Mouse (Mus musculus): Measurements from ENCODE around the gene Pusl1. TPM values are rescaled to one million over a fixed set of nuclear protein-coding genes. Genes with fewer than 3 reads are reported as not detected.

The Pusl1 gene
- total RNA-seq (2021): 10 to 100 TPM; 10.2 to 11.2 TPM
- long read RNA-seq, experiment 1, partial matches to known transcripts: 7 of 24 reads
- long read RNA-seq, experiment 1, other reads (novel, unspliced or antisense): 14 of 24 reads
- long read RNA-seq, experiment 2, partial matches to known transcripts: 4 of 17 reads
- long read RNA-seq, experiment 2, other reads (novel, unspliced or antisense): 9 of 17 reads

DNA sequence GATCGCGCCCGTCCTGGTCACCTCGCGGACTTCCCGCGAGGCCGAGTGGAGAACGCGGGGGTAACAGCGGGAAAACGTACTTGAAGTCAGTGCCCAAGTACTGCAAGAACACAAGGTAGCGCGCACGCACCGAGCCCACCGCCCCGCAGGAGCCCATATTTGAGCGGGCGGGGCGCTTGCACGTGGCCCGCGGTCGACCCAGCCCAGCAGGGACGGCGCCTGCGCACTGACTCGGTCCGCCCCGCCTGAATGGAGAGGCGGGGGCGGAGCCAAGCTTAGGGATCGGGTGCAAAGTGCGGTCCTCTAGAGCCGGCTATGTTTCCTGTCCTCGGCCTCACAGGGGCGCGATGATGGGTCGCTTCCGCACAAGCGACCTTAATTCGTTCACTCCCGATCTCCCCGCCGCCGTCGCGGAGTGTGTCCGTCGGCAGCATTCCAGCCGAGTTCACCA, at the start of gene Pusl1, which contains the start of gene Acap3:
Pusl1 (minus strand) TSS at position 231 of the 451 bp plus-strand sequence.
Acap3 (plus strand) TSS at position 272 of the 451 bp plus-strand sequence.
- DNase-seq: peak; percentile 95

GRCm38 (mm10) chr4:155932031-155932430, 40.5 kb upstream of the Pusl1 start:
- no peak for DNase-seq

- DNase-seq: no peak
These were observed 17.2 kb upstream of the Pusl1 start for GRCm38 (mm10) chr4:155908751-155909150.

DNA sequence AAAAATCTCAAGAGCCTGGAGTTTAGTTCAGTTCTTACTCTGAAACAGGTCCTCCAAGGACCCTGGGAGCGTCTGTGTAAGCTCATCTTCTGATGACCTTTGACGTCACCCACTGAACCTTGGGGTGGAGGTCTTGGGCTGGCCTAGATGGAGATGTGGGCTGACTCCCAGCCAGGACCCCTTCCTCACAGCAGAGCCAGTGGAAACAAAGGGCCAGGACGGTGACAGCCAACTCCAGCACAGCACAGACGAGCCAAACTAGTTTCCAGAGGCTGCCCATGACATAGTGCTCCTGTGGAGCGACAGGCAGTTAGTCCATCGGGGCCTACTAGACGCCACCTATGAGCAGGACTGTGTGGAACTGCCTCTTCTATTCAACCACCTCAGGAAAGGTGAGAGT, 16.7 kb upstream of the Pusl1 start:
- DNase-seq: no peak

GRCm38 (mm10) chr4:155907003-155907402, 15.4 kb upstream of the Pusl1 start:
- DNase-seq: no peak

DNA sequence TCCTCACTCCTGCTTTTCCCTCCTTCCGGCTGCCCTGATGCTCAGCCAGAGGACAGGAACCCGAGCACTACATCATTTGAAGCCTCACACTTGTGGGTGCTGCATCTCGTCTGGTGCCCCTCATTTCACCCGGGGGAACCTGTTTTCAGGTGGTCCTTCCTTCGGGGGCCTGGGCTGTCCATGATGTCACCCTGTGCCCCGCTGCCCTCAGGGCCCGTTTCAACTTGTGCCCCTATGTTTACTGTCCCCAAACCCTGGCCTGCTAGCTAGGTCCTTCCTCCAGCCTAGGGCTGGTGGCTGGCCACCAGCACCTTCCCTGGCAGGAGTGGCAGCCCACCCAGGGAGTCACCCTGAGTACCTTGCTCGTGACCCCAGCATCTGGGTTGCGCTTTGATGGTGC, 14.5 kb upstream of the Pusl1 start:
- DNase-seq: no peak

DNA sequence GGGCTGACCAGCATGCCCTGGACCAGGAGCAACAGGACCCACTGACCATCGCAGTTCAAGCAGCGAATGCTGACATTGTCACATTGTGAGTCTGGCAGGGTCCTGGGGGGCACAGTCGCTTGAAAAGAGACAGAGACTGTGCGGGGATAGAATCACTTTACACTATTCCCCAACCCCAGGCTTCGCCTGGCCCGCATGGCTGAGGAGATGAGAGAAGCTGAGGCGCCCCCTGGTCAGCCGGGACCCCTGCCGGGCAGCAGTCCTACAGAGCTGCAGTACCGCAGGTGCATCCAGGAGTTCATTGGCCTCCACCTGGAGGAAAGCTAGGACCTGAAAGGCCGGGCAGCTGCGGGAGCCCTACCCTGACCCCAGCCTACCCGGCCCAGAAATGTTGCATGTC, 14.1 kb upstream of the Pusl1 start:
- no peak for DNase-seq

- DNase-seq: no peak
These were observed 12.9 kb upstream of the Pusl1 start for GRCm38 (mm10) chr4:155904318-155905102.

- DNase-seq: no peak
These were observed 11.7 kb upstream of the Pusl1 start for GRCm38 (mm10) chr4:155903246-155903645.

DNA sequence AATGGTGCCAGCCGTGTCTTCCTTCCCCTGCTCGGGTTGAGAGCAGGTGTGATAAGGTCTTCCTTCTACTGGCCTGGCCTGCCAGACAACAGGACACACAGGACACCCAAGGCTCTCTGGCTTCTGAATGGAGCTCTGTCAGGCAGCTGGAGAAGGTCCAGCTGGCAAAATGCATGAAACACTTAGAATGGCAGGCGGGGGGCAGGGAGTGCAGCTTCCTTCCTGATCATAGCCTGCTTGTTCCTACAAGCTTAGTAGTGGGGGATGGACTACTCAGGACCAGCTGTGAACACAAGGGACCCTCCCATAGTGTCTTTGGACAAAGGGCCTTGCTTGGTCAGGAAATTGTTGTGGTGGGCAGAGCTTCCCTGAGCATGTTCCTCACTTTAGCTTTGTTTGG, 9.6 kb upstream of the Pusl1 start:
- DNase-seq: no peak

DNA sequence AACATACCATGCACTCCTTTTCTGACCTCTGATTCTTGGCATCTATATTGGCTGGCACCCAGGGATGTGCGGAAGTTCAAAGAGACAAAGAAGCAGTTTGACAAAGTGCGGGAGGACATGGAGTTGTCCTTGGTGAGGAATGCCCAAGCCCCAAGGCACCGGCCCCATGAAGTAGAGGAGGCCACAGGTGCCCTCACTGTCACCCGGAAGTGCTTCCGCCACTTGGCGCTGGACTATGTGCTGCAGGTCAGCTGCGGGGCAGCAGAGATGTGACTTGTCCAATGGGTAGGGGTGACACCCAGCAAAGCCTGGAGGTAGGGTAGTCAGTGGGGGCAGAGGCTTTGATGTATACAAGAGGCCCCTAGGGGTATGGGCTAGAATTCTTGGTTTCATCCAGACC, 7.8 kb upstream of the Pusl1 start:
- no peak for DNase-seq

DNA sequence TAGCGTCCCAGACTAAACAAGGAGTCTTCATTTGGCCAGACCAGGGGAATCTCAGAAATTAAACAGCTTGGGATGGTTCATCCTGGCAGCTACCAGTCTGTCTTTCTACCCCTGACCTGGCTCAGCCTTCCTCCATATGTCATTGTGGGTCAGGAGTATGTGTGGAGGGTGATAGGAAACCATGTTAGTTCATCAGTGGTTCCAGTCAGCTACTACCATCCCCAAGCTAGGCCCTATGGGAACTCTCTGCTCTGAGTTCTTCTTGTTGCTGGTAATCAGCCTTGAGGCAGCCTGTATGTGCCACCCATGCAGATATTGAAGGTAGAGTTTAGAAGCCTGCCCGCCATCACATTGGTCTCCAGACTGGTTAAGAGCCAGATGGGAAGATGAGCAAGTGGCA, 6.7 kb upstream of the Pusl1 start:
- no peak for DNase-seq

- no peak for DNase-seq
These were observed 4.9 kb upstream of the Pusl1 start for GRCm38 (mm10) chr4:155896461-155896860.

- DNase-seq: no peak
These were observed 4.2 kb upstream of the Pusl1 start for GRCm38 (mm10) chr4:155895826-155896225.

- DNase-seq: peak; percentile 59
These were observed 3.6 kb upstream of the Pusl1 start for GRCm38 (mm10) chr4:155895216-155895615.

DNA sequence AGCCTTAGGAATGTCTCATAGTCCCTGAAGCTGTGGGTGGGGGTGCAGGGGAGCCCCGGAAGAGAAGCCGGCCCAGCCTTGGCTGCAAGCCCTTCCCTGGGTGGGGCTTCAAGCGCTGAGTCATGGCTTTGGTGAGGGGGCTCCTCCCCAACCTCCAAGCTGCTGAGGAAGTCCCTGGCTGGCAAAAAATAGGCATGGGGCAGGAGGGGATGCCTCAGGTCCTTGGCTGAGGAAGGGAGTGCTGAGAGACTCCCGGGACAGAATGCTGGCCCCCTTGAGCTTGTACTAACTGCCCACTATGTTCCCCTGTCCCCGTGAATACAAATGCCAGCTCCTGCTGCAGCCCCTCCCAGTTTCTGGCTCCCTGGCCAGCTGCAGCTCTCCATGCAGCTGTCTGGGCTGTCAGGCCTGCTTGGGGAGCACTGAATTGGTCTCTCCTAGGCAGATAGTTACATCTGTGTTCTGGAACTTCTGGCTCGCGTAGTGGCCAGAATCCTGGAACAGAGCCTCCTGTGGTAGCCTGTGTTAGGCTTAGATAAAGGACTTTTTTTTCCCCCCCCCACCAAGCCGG, 2.8 kb upstream of the Pusl1 start:
- peak; percentile 86 for DNase-seq

DNA sequence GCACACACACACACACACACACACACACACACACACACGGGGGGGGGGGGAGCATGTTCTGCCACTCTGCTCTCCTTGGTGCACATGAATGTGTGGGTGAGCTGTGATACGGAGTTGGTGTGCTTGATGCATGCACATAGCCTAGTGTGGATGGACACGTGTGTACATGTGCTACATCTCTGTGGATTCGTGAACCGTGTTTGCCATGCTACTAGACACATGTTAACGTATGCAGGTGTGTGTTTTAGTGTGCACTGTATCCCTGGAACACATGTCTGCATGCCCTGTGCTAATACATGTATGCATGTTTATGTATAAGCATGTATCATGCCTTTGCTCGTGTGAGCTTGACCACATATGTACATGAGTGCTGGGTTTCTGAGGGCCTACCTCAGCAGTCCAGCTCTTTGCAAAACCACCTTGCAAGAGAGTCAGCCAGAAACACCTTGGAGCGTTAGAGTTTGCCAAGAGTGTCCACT, 1.7 kb upstream of the Pusl1 start:
- DNase-seq: no peak

GRCm38 (mm10) chr4:155892438-155893211, 1.0 kb upstream of the Pusl1 start:
- DNase-seq: peak; percentile 52

GRCm38 (mm10) chr4:155892017-155892416, 436 bp upstream of the Pusl1 start:
- peak; percentile 87 for DNase-seq

GRCm38 (mm10) chr4:155891011-155891471, 540 bp downstream of the Pusl1 start:
- DNase-seq: no peak

- DNase-seq: no peak
These were observed 2.3 kb downstream of the Pusl1 start for GRCm38 (mm10) chr4:155889316-155889715.

DNA sequence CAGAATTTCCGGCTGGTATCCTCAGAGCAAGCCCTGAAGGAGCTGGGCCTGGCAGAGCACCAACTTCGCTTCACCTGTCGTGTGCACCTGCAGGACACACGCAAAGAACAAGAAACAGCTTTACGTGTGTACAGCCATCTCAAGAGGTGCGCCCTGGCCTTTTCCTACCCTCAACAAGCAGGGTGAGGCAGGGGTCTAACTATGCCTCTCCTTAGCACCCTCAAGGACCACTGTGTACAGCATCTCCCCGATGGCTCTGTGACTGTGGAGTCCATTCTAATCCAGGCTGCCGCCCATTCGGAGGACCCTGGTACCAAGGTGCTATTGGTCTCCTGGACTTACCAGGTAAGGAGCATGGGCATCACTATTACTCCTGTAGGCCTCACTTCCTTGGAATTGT, 3.4 kb downstream of the Pusl1 start:
- DNase-seq: no peak

Data from gastrocnemius, postnatal 25 days (tissue).